Mouse (Mus musculus) embryonic fibroblast, embryonic 13.5 days (primary cell): ENCODE measurements around the gene Ggcx.

Experiments used
- CTCF ChIP-seq: IDR thresholded peaks from 2 replicates; pipeline ENCODE4 v1.5.1; 2011; ENCODE audit warnings: mild to moderate bottlenecking, control low read depth, low read length, moderate library complexity, borderline replicate concordance; ENCODE audit not compliant: insufficient read depth
- POLR2A ChIP-seq: IDR thresholded peaks from 2 replicates; pipeline ENCODE4 v1.6.1; 2011; ENCODE audit warnings: low read depth, mild to moderate bottlenecking, control low read depth, low read length, moderate library complexity

- 0 out of 2 replicates have a peak, but pooled peaks have one; percentile 14 for TF ChIP-seq POLR2A
- no peak for TF ChIP-seq CTCF
These were observed 15.1 kb downstream of the Ggcx start for GRCm38 (mm10) chr6:72429061-72429842.
